Mouse (Mus musculus) mouse embryonic stem cell (cell line): ENCODE results near the gene Zbtb46.
"Not testable (repeated sequence)": the region's sequence is repeated elsewhere in the genome, so short reads cannot be mapped to it uniquely, and the experiment has no call there.

Experiments used
- in situ Hi-C, 2 experiments: fragments of 300-500 bp; cut with MboI; formaldehyde crosslinking; loops; 1 replicate in 1 of 2; 3 replicates in 1 of 2; pipeline ENCODE4 v1.14.3; 2019 to 2020; ENCODE audit warnings: low sequenced_read_pairs in 2 of 2, low pct_unique_long_range_greater_than_20kb in 1 of 2, mixed read lengths in 1 of 2; ENCODE audit not compliant: unreplicated experiment in 1 of 2

Zbtb46 gene

GRCm38 (mm10) chr2:181459153-181459672 lies at the start of gene Zbtb46:
Gene Zbtb46 (minus strand): TSS chr2:181459426.
- in situ Hi-C loops: no loop called here

GRCm38 (mm10) chr2:181498644-181499043 lies 39.4 kb upstream of the Zbtb46 start:
- in situ Hi-C loops: no loop called here

GRCm38 (mm10) chr2:181497548-181497875 lies 38.3 kb upstream of the Zbtb46 start:
- in situ Hi-C loops: no loop called here

- in situ Hi-C loops: no loop called here
These were observed 37.8 kb upstream of the Zbtb46 start, which contains the start of gene Tpd52l2 for GRCm38 (mm10) chr2:181496831-181497547. Gene Tpd52l2 (plus strand): TSS chr2:181497142.

- in situ Hi-C loops: no loop called here
These were observed 37.1 kb upstream of the Zbtb46 start for GRCm38 (mm10) chr2:181496281-181496680.

- in situ Hi-C loops: not testable (repeated sequence)
These were observed 36.6 kb upstream of the Zbtb46 start for GRCm38 (mm10) chr2:181495845-181496244.

GRCm38 (mm10) chr2:181494266-181494945 lies 35.2 kb upstream of the Zbtb46 start:
- in situ Hi-C loops: no loop called here

GRCm38 (mm10) chr2:181493156-181493927 lies 34.1 kb upstream of the Zbtb46 start, which contains the start of gene Abhd16b:
Gene Abhd16b (plus strand): TSS chr2:181493206.
- in situ Hi-C loops: no loop called here

GRCm38 (mm10) chr2:181492206-181492605 lies 33.0 kb upstream of the Zbtb46 start:
- in situ Hi-C loops: no loop called here

GRCm38 (mm10) chr2:181491432-181492205 lies 32.4 kb upstream of the Zbtb46 start:
- in situ Hi-C loops: no loop called here

GRCm38 (mm10) chr2:181487338-181488277 lies 28.4 kb upstream of the Zbtb46 start:
- in situ Hi-C loops: no loop called here

- in situ Hi-C loops: no loop called here
These were observed 26.5 kb upstream of the Zbtb46 start for GRCm38 (mm10) chr2:181485741-181486140.

GRCm38 (mm10) chr2:181484456-181485233 lies 25.4 kb upstream of the Zbtb46 start:
- in situ Hi-C loops: no loop called here

GRCm38 (mm10) chr2:181483562-181484318 lies 24.5 kb upstream of the Zbtb46 start:
- in situ Hi-C loops: no loop called here

GRCm38 (mm10) chr2:181483120-181483519 lies 23.9 kb upstream of the Zbtb46 start:
- in situ Hi-C loops: no loop called here

- in situ Hi-C loops: no loop called here
These were observed 13.1 kb upstream of the Zbtb46 start for GRCm38 (mm10) chr2:181472256-181472827.
